Comparison of ENCODE assay signal across 10 mouse cellular contexts in the genomic region with DNA sequence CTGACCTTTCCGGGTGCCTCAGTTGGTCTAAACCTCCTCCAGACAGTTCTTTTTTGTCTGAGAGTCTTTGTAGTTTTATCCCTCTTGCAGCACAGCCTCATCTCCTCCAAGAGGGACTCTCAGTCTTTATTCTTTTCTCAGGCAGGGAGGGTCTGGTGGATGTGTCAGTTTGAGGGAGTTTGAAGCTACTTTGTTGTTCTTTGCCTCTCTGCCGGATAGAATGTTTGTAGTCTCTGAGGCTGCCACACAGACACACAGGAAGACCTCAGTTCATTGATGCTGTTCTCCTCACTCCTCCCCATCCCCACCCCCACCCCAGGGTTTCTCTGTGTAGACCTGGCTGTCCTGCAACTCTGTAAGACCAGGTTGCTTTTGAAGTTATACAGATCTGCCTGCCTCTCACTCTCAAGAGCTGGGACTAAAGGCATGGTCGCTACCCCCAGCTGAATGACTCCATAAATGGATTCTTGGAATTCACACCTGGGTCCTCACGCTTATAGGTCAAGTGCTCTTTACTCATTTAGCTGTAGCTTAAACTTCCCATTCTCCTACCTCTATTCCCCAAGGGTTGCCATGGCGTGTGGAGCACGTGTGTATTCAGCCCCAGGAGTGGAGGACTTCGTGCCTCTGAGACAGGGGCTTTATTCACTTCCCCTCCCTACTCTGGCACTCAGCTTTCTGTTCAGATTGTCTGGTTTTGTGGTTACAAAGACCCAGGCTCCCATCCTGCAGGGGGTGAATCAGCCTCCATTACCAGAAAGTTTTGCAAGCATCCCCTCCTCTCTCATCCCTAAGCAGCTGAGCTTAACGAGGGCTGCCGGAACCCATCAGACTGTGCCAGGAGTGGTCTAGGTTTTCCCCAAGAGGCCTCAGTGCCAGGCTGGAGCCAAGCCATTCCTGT. TPM values are rescaled to one million over a fixed set of nuclear protein-coding genes. Genes with fewer than 3 reads are reported as not detected.
DNase-seq lines count a peak whose midpoint lies in the region; ATAC-seq lines count a peak whose summit lies in the region.
"Had no signal": no experiment of that assay in that cellular context is flagged by ENCODE, and none has a peak within 500 bp of the region (broad histone marks: within the 10 kb centered on the region; RNA-seq: fewer than 3 reads in every experiment).

No protein-coding gene starts in this region.

- H3K4me2 ChIP-seq in heart, embryonic 14.5 days (ENCODE audit: low read length), result peak overlapping the region; percentile 16; the same call in 1 of the 2 replicates
- H3K4me2 ChIP-seq in forebrain, embryonic 12.5 days, result no peak overlapping the region

- no peaks in the 10 kb centered on the region for H3K36me3 ChIP-seq in heart, embryonic 14.5 days (ENCODE audit: control insufficient read depth, insufficient read depth, low read length)
- no peaks in the 10 kb centered on the region for H3K36me3 ChIP-seq in forebrain, embryonic 12.5 days (replicated peaks)
- H3K36me3 ChIP-seq in megakaryocyte, embryonic 14.5 days (replicated peaks; ENCODE audit: low read length), result peaks cover 55% of the 10 kb centered on the region

- H3K27ac ChIP-seq in heart, embryonic 14.5 days (replicated peaks in 1 of 2; ENCODE audit: control insufficient read depth in 1 of 2, insufficient read depth in 1 of 2, low read depth in 2 of 2, low read length in 2 of 2), result peak overlapping the region; percentile 19 to 31; a peak in 1 of 4 replicates
- 0 out of 2 replicates have a peak overlapping the region, but pooled peaks have one; percentile 5 for H3K27ac ChIP-seq in forebrain, embryonic 12.5 days
- H3K27ac ChIP-seq: macrophage had no signal

- peak overlapping the region; percentile 21; the same call in 1 of the 2 replicates for H3K9ac ChIP-seq in heart, embryonic 14.5 days (ENCODE audit: low read length)
- H3K9ac ChIP-seq in forebrain, embryonic 12.5 days, result no peak overlapping the region

- no peak for DNase-seq in heart, postnatal 4 days
- peak; percentile 69 for DNase-seq in CD4-positive helper T cell, adult 2 months (ENCODE audit: low read depth, low spot score)
- DNase-seq in left cerebral cortex, adult 8-10 months (ENCODE audit: low spot score in 2 of 2), result no peak
- DNase-seq in layer of hippocampus, adult 9-11 months, result no peak
- DNase-seq: gastrocnemius, postnatal 36 days had no signal

- no peak overlapping the region for H3K4me3 ChIP-seq in heart, embryonic 14.5 days (ENCODE audit: control insufficient read depth in 1 of 2, insufficient read depth in 1 of 2, low read depth in 1 of 2, low read length in 2 of 2)
- no peak overlapping the region for H3K4me3 ChIP-seq in forebrain, embryonic 12.5 days (replicated peaks)
- peak overlapping the region; percentile 72 for H3K4me3 ChIP-seq in megakaryocyte, embryonic 14.5 days (replicated peaks)

- peaks cover 33 to 38% of the 10 kb centered on the region in 2 experiments for H3K4me1 ChIP-seq in heart, embryonic 14.5 days (ENCODE audit: control insufficient read depth in 2 of 2, insufficient read depth in 2 of 2, low read length in 2 of 2)
- peaks cover 19% of the 10 kb centered on the region for H3K4me1 ChIP-seq in forebrain, embryonic 12.5 days
- H3K4me1 ChIP-seq in megakaryocyte, embryonic 14.5 days, result peaks cover 87% of the 10 kb centered on the region

- no peaks in the 10 kb centered on the region for H3K9me3 ChIP-seq in heart, embryonic 14.5 days (ENCODE audit: control insufficient read depth, low read length)
- no peaks in the 10 kb centered on the region for H3K9me3 ChIP-seq in forebrain, embryonic 12.5 days
- no peaks in the 10 kb centered on the region for H3K9me3 ChIP-seq in megakaryocyte, embryonic 14.5 days

- ATAC-seq in heart, embryonic 14.5 days (ENCODE audit: insufficient number of reproducible peaks, insufficient read depth, low FRiP score, low read depth), result no peak
- no peak for ATAC-seq in forebrain, embryonic 12.5 days (ENCODE audit: low FRiP score)
- no peak for ATAC-seq in activated CD4-positive, CD25-positive, alpha-beta regulatory T cell, adult 4 months

- no peaks in the 10 kb centered on the region for H3K27me3 ChIP-seq in heart, embryonic 14.5 days (ENCODE audit: control insufficient read depth, insufficient read depth, low read length)
- H3K27me3 ChIP-seq in forebrain, embryonic 12.5 days, result no peaks in the 10 kb centered on the region
- H3K27me3 ChIP-seq in megakaryocyte, embryonic 14.5 days (replicated peaks), result no peaks in the 10 kb centered on the region

- 30% methylated on average over 9 of the region's 9 CpGs for WGBS in heart, embryonic 14.5 days
- WGBS in forebrain, embryonic 12.5 days, result 29% methylated on average over 9 of the region's 9 CpGs

RNA-seq across cellular contexts. Expression of a gene that starts 11.9 kb away (rescaled TPM):
- polyA plus RNA-seq in heart, embryonic 14.5 days (2014; fragmentation: Nextera tagmentation; extraction: Ambion mirVana), result 66.4 and 67.9 TPM in 2 replicates
- 10 to 100 TPM; 63.4 to 65.0 TPM for total RNA-seq in heart, postnatal 4 days (2021)
- 76.9 and 80.1 TPM in 2 replicates for polyA plus RNA-seq in forebrain, embryonic 12.5 days (2016; fragmentation: Nextera tagmentation; extraction: Ambion mirVana)
- 46.8 and 61.6 TPM in 2 replicates for polyA plus RNA-seq in megakaryocyte, embryonic 14.5 days (2012; ENCODE audit: insufficient read depth, low replicate concordance)
- polyA plus RNA-seq in activated CD4-positive, CD25-positive, alpha-beta regulatory T cell, adult 4 months (2017; shearing (Covaris generic)), result 100 to 1,000 TPM; 181 to 194 TPM
- total RNA-seq in left cerebral cortex, adult 8-10 months (2022), result 10 to 100 TPM; 48.0 to 68.9 (median 52.3) TPM

RNA-seq across cellular contexts. Expression of a gene that starts 20.3 kb away (rescaled TPM):
- polyA plus RNA-seq in heart, embryonic 14.5 days (2014; fragmentation: Nextera tagmentation; extraction: Ambion mirVana), result 0.30 TPM in 1 of 2 replicates, not detected in the other
- total RNA-seq in heart, postnatal 4 days (2021), result not detected
- 3.3 TPM in 2 replicates for polyA plus RNA-seq in forebrain, embryonic 12.5 days (2016; fragmentation: Nextera tagmentation; extraction: Ambion mirVana)
- not detected in 2 replicates for polyA plus RNA-seq in megakaryocyte, embryonic 14.5 days (2012; ENCODE audit: insufficient read depth, low replicate concordance)
- 1 to 10 TPM in 1 of 2 experiments, under 1 TPM in 1; 0.84 to 1.5 TPM for polyA plus RNA-seq in activated CD4-positive, CD25-positive, alpha-beta regulatory T cell, adult 4 months (2017; shearing (Covaris generic))
- total RNA-seq in left cerebral cortex, adult 8-10 months (2022), result 1 to 10 TPM; 1.2 to 1.5 (median 1.4) TPM
- total RNA-seq: gastrocnemius, postnatal 36 days had no signal
- polyA plus RNA-seq: macrophage had no signal

RNA-seq across cellular contexts. Expression of a gene that starts 35.3 kb away (rescaled TPM):
- 103 and 109 TPM in 2 replicates for polyA plus RNA-seq in heart, embryonic 14.5 days (2014; fragmentation: Nextera tagmentation; extraction: Ambion mirVana)
- 10 to 100 TPM; 79.5 to 80.1 TPM for total RNA-seq in heart, postnatal 4 days (2021)
- 335 and 363 TPM in 2 replicates for polyA plus RNA-seq in forebrain, embryonic 12.5 days (2016; fragmentation: Nextera tagmentation; extraction: Ambion mirVana)
- polyA plus RNA-seq in megakaryocyte, embryonic 14.5 days (2012; ENCODE audit: insufficient read depth, low replicate concordance), result 55.5 and 62.9 TPM in 2 replicates
- 100 to 1,000 TPM in 1 of 2 experiments, 10 to 100 TPM in 1; 96.0 to 122 TPM for polyA plus RNA-seq in activated CD4-positive, CD25-positive, alpha-beta regulatory T cell, adult 4 months (2017; shearing (Covaris generic))
- 10 to 100 TPM; 90.2 to 93.1 (median 91.0) TPM for total RNA-seq in left cerebral cortex, adult 8-10 months (2022)

RNA-seq across cellular contexts. Expression of a gene that starts 41.2 kb away (rescaled TPM):
- polyA plus RNA-seq in heart, embryonic 14.5 days (2014; fragmentation: Nextera tagmentation; extraction: Ambion mirVana), result 94.7 and 96.9 TPM in 2 replicates
- total RNA-seq in heart, postnatal 4 days (2021), result 10 to 100 TPM; 49.5 to 54.6 TPM
- 70.6 and 74.5 TPM in 2 replicates for polyA plus RNA-seq in forebrain, embryonic 12.5 days (2016; fragmentation: Nextera tagmentation; extraction: Ambion mirVana)
- polyA plus RNA-seq in megakaryocyte, embryonic 14.5 days (2012; ENCODE audit: insufficient read depth, low replicate concordance), result 94.7 and 248 TPM in 2 replicates
- 100 to 1,000 TPM; 142 to 158 TPM for polyA plus RNA-seq in activated CD4-positive, CD25-positive, alpha-beta regulatory T cell, adult 4 months (2017; shearing (Covaris generic))
- total RNA-seq in left cerebral cortex, adult 8-10 months (2022), result 10 to 100 TPM; 53.5 to 63.9 (median 58.8) TPM

RNA-seq across cellular contexts. Expression of a gene that starts 44.6 kb away (rescaled TPM):
- 7.6 and 12.6 TPM in 2 replicates for polyA plus RNA-seq in heart, embryonic 14.5 days (2014; fragmentation: Nextera tagmentation; extraction: Ambion mirVana)
- 10 to 100 TPM; 18.5 to 21.0 TPM for total RNA-seq in heart, postnatal 4 days (2021)
- 19.5 and 20.8 TPM in 2 replicates for polyA plus RNA-seq in forebrain, embryonic 12.5 days (2016; fragmentation: Nextera tagmentation; extraction: Ambion mirVana)
- polyA plus RNA-seq in megakaryocyte, embryonic 14.5 days (2012; ENCODE audit: insufficient read depth, low replicate concordance), result 32.6 and 47.4 TPM in 2 replicates
- polyA plus RNA-seq in activated CD4-positive, CD25-positive, alpha-beta regulatory T cell, adult 4 months (2017; shearing (Covaris generic)), result 10 to 100 TPM; 20.8 to 26.1 TPM
- 10 to 100 TPM; 33.5 to 43.4 (median 39.4) TPM for total RNA-seq in left cerebral cortex, adult 8-10 months (2022)
